Mouse (Mus musculus) midbrain, embryonic 11.5 days (tissue): ENCODE measurements around the gene Gabbr2. TPM values are rescaled to one million over a fixed set of nuclear protein-coding genes. Genes with fewer than 3 reads are reported as not detected.
A peak's percentile ranks its signal among the peaks of the same experiment; 100 is the strongest.
"Not testable (repeated sequence)": the region's sequence is repeated elsewhere in the genome, so short reads cannot be mapped to it uniquely, and the experiment has no call there.

Experiments
- ATAC-seq: fragments of 200-750 bp; cut with Nextera tagmentation; 2 replicates; pipeline ENCODE4 v1.8.0; 2017; ENCODE audit warnings: moderate TSS enrichment, moderate library complexity; ENCODE audit not compliant: low FRiP score
- DNase-seq: peaks from one replicate; pipeline ENCODE4 v3.0.0; 2015; ENCODE audit warnings: low spot score; ENCODE audit errors: missing footprints
- H3K27ac ChIP-seq: fragments of 300-500 bp; sonication (generic); 2 replicates; pipeline ENCODE4 v1.5.1; 2014; ENCODE audit warnings: low read depth, low read length
- H3K27me3 ChIP-seq: fragments of 300-500 bp; sonication (generic); 2 replicates; pipeline ENCODE4 v1.6.1; 2014; ENCODE audit warnings: mild to moderate bottlenecking, low read length, moderate library complexity, mixed read lengths; ENCODE audit not compliant: control insufficient read depth, insufficient read depth
- H3K36me3 ChIP-seq: fragments of 300-500 bp; sonication (generic); 2 replicates; pipeline ENCODE4 v1.6.1; 2014; ENCODE audit warnings: mild to moderate bottlenecking, low read length, moderate library complexity, mixed read lengths; ENCODE audit not compliant: control insufficient read depth, insufficient read depth
- H3K4me1 ChIP-seq: fragments of 300-500 bp; sonication (generic); 2 replicates; pipeline ENCODE4 v1.6.1; 2014; ENCODE audit warnings: low read length; ENCODE audit not compliant: control insufficient read depth, insufficient read depth
- H3K4me2 ChIP-seq: fragments of 300-500 bp; sonication (generic); 2 replicates; pipeline ENCODE4 v1.6.1; 2014; ENCODE audit warnings: mild to moderate bottlenecking, moderate library complexity
- H3K4me3 ChIP-seq: fragments of 300-500 bp; sonication (generic); 2 replicates; pipeline ENCODE4 v1.5.1; 2014; ENCODE audit warnings: low read depth, low read length
- H3K9ac ChIP-seq: fragments of 300-500 bp; sonication (generic); 2 replicates; pipeline ENCODE4 v1.6.1; 2014; ENCODE audit warnings: low read length
- H3K9me3 ChIP-seq: fragments of 300-500 bp; sonication (generic); 2 replicates; pipeline ENCODE4 v1.6.1; 2016; ENCODE audit warnings: low read length; ENCODE audit not compliant: control insufficient read depth
- WGBS: fragments of 180-500 bp; shearing (Covaris S2); extraction: QIAGEN DNeasy Blood & Tissue Kit; methylation state at CpG from one replicate; pipeline ENCODE4 v1.1.7; 2014; 5-methylcytosine and 5-hydroxymethylcytosine counted together
- polyA plus RNA-seq: library from polyadenylated mRNA; unstranded; fragments of >200 nt; fragmentation: Nextera tagmentation; extraction: Ambion mirVana; gene quantifications from 2 replicates; pipeline ENCODE4 v1.2.1, GENCODE M21; 2014

Gabbr2 gene
- polyA plus RNA-seq, 1 experiment from 2014 or later: 0.38 TPM

GRCm38 (mm10) chr4:46639866-46640265, 351.8 kb downstream of the Gabbr2 start:
- H3K4me2 ChIP-seq: no peak overlapping the region
- DNase-seq: peak; percentile 31
- no peak for ATAC-seq
- H3K27me3 ChIP-seq: no peaks in the 10 kb centered on the region
- H3K27ac ChIP-seq: no peak overlapping the region
- WGBS: 88% methylated on average over 8 of the region's 8 CpGs
- peaks cover 3% of the 10 kb centered on the region; the same call in 1 of the 2 replicates for H3K4me1 ChIP-seq
- H3K4me3 ChIP-seq: no peak overlapping the region
- no peaks in the 10 kb centered on the region for H3K36me3 ChIP-seq
- H3K9ac ChIP-seq: no peak overlapping the region
- no peaks in the 10 kb centered on the region for H3K9me3 ChIP-seq

- not testable (repeated sequence) for H3K36me3 ChIP-seq, H3K27ac ChIP-seq, H3K9me3 ChIP-seq, H3K4me1 ChIP-seq, H3K4me2 ChIP-seq, H3K4me3 ChIP-seq, ATAC-seq, H3K27me3 ChIP-seq, H3K9ac ChIP-seq
- 91% methylated on average over 10 of the region's 10 CpGs for WGBS
- DNase-seq: peak; percentile 53
Observed at GRCm38 (mm10) chr4:46637250-46637649, 354.4 kb downstream of the Gabbr2 start.

- no peaks in the 10 kb centered on the region for H3K36me3 ChIP-seq
- no peaks in the 10 kb centered on the region for H3K4me1 ChIP-seq
- no peak for ATAC-seq
- H3K27ac ChIP-seq: no peak overlapping the region
- no peaks in the 10 kb centered on the region for H3K9me3 ChIP-seq
- no peak overlapping the region for H3K4me3 ChIP-seq
- H3K27me3 ChIP-seq: no peaks in the 10 kb centered on the region
- H3K9ac ChIP-seq: no peak overlapping the region
- H3K4me2 ChIP-seq: no peak overlapping the region
- 90% methylated on average over 16 of the region's 16 CpGs for WGBS
- DNase-seq: peak; percentile 8
Observed at GRCm38 (mm10) chr4:46635702-46636430, 355.8 kb downstream of the Gabbr2 start.

- ATAC-seq (no peak), DNase-seq (peak; percentile 47)
- no peaks in the 10 kb centered on the region for H3K4me1 ChIP-seq
- no peak overlapping the region for H3K4me2 ChIP-seq
- 64% methylated on average over 6 of the region's 6 CpGs for WGBS
- no peak overlapping the region for H3K4me3 ChIP-seq
- H3K36me3 ChIP-seq: no peaks in the 10 kb centered on the region
- H3K9me3 ChIP-seq: no peaks in the 10 kb centered on the region
- H3K9ac ChIP-seq: no peak overlapping the region
- no peak overlapping the region for H3K27ac ChIP-seq
- H3K27me3 ChIP-seq: no peaks in the 10 kb centered on the region
Observed at GRCm38 (mm10) chr4:46634881-46635280, 356.8 kb downstream of the Gabbr2 start.

GRCm38 (mm10) chr4:46633565-46633964, 358.1 kb downstream of the Gabbr2 start:
- WGBS: 76% methylated on average over 6 of the region's 6 CpGs
- H3K27me3 ChIP-seq, DNase-seq: not testable (repeated sequence)

GRCm38 (mm10) chr4:46632465-46632864, 359.2 kb downstream of the Gabbr2 start:
- no peak for ATAC-seq
- Histone ChIP-seq H3K27me3 (no peaks in the 10 kb centered on the region), H3K9ac (no peak overlapping the region), H3K9me3 (no peaks in the 10 kb centered on the region), H3K4me2 (no peak overlapping the region), H3K4me1 (no peaks in the 10 kb centered on the region), H3K27ac (no peak overlapping the region), H3K4me3 (no peak overlapping the region), H3K36me3 (no peaks in the 10 kb centered on the region)
- peak; percentile 76 for DNase-seq
- WGBS: 77% methylated on average over 2 of the region's 2 CpGs

More at GRCm38 (mm10) chr4:46633565-46633964, 358.1 kb downstream of the Gabbr2 start:
- not testable (repeated sequence) for H3K9me3 ChIP-seq, H3K9ac ChIP-seq, H3K4me3 ChIP-seq, H3K36me3 ChIP-seq, H3K27ac ChIP-seq, H3K4me2 ChIP-seq, H3K4me1 ChIP-seq, ATAC-seq

- H3K27ac ChIP-seq: no peak overlapping the region
- ATAC-seq (no peak), DNase-seq (peak; percentile 80)
- 61% methylated on average over 9 of the region's 9 CpGs for WGBS
- no peaks in the 10 kb centered on the region for H3K9me3 ChIP-seq
- no peaks in the 10 kb centered on the region for H3K36me3 ChIP-seq
- no peak overlapping the region for H3K4me3 ChIP-seq
- H3K27me3 ChIP-seq: no peaks in the 10 kb centered on the region
- H3K9ac ChIP-seq: no peak overlapping the region
- no peaks in the 10 kb centered on the region for H3K4me1 ChIP-seq
- no peak overlapping the region for H3K4me2 ChIP-seq
Observed at GRCm38 (mm10) chr4:46630390-46630789, 361.3 kb downstream of the Gabbr2 start.

GRCm38 (mm10) chr4:46628873-46629272, 362.8 kb downstream of the Gabbr2 start:
- WGBS: 50% methylated on average over 9 of the region's 9 CpGs
- no peak for ATAC-seq

GRCm38 (mm10) chr4:46628081-46628480, 363.6 kb downstream of the Gabbr2 start:
- Histone ChIP-seq H3K27ac (no peak overlapping the region), H3K9ac (no peak overlapping the region), H3K27me3 (no peaks in the 10 kb centered on the region), H3K9me3 (no peaks in the 10 kb centered on the region), H3K4me3 (no peak overlapping the region), H3K4me1 (no peaks in the 10 kb centered on the region), H3K36me3 (no peaks in the 10 kb centered on the region), H3K4me2 (no peak overlapping the region)
- ATAC-seq: no peak
- peak; percentile 68 for DNase-seq
- WGBS: 79% methylated on average over 11 of the region's 11 CpGs

More at GRCm38 (mm10) chr4:46628873-46629272, 362.8 kb downstream of the Gabbr2 start:
- Histone ChIP-seq H3K9ac (no peak overlapping the region), H3K9me3 (no peaks in the 10 kb centered on the region), H3K27me3 (no peaks in the 10 kb centered on the region), H3K36me3 (no peaks in the 10 kb centered on the region), H3K27ac (no peak overlapping the region), H3K4me1 (no peaks in the 10 kb centered on the region), H3K4me3 (no peak overlapping the region), H3K4me2 (no peak overlapping the region)
- DNase-seq: no peak
